Mouse (Mus musculus): ENCODE results near the gene Tbx15.

Gene Tbx15

GRCm38 (mm10) chr3:99245341-99245740 is 5.2 kb downstream of the Tbx15 start:
- CTCF ChIA-PET, result no interaction called here

GRCm38 (mm10) chr3:99246629-99247028 is 6.4 kb downstream of the Tbx15 start:
- CTCF ChIA-PET, result no interaction called here
- POLR2A ChIA-PET, result interaction anchor here in 1 of 4 experiments (1.2 kb wide), 1 partner anchor 16 kb away, joined by 4 read pairs; no protein-coding TSS in a partner anchor

More at GRCm38 (mm10) chr3:99245341-99245740, 5.2 kb downstream of the Tbx15 start:
- POLR2A ChIA-PET, result interaction anchor here in 1 of 4 experiments (1.0 to 7.0 kb wide), 3 partner anchors 8 to 10 kb away, joined by 3 to 44 read pairs (median 5); no protein-coding TSS in a partner anchor

GRCm38 (mm10) chr3:99247586-99247985 is 7.4 kb downstream of the Tbx15 start:
- ChIA-PET CTCF (no interaction called here), POLR2A (interaction anchor here in 1 of 4 experiments (0.6 kb wide), 1 partner anchor 12 kb away, joined by 3 read pairs; no protein-coding TSS in a partner anchor)

- POLR2A ChIA-PET, result interaction anchor here in 1 of 4 experiments (0.6 to 1.4 kb wide), 3 partner anchors 9 to 13 kb away, joined by 3 read pairs; no protein-coding TSS in a partner anchor
Observed at GRCm38 (mm10) chr3:99247996-99248801, 8.0 kb downstream of the Tbx15 start.

GRCm38 (mm10) chr3:99248831-99249550 is 8.8 kb downstream of the Tbx15 start:
- POLR2A ChIA-PET, result interaction anchor here in 1 of 4 experiments (0.9 to 1.4 kb wide), 3 partner anchors 9 to 14 kb away, joined by 3 to 4 read pairs (median 3); no protein-coding TSS in a partner anchor
- CTCF ChIA-PET, result interaction anchor here in 2 of 4 experiments (1.0 to 1.9 kb wide), 5 partner anchors 10 to 39 kb away, joined by 3 to 5 read pairs (median 3); no protein-coding TSS in a partner anchor

More at GRCm38 (mm10) chr3:99247996-99248801, 8.0 kb downstream of the Tbx15 start:
- CTCF ChIA-PET, result interaction anchor here in 2 of 4 experiments (1.0 to 1.9 kb wide), 3 partner anchors 9 to 39 kb away, joined by 3 to 5 read pairs (median 3); no protein-coding TSS in a partner anchor

GRCm38 (mm10) chr3:99249551-99249870 is 9.3 kb downstream of the Tbx15 start:
- CTCF ChIA-PET, result interaction anchor here in 2 of 4 experiments (1.4 to 1.9 kb wide), 3 partner anchors 10 to 15 kb away, joined by 3 to 5 read pairs (median 4); no protein-coding TSS in a partner anchor
- POLR2A ChIA-PET, result interaction anchor here in 2 of 4 experiments (0.6 to 1.4 kb wide), 4 partner anchors 8 to 71 kb away, joined by 3 to 4 read pairs (median 3); no protein-coding TSS in a partner anchor

GRCm38 (mm10) chr3:99249906-99250305 is 9.7 kb downstream of the Tbx15 start:
- ChIA-PET CTCF (interaction anchor here in 2 of 4 experiments (1.4 to 1.9 kb wide), 3 partner anchors 11 to 16 kb away, joined by 3 to 5 read pairs (median 4); no protein-coding TSS in a partner anchor), POLR2A (interaction anchor here in 2 of 4 experiments (0.6 to 0.9 kb wide), 3 partner anchors 11 to 71 kb away, joined by 3 to 4 read pairs (median 4); no protein-coding TSS in a partner anchor)

- POLR2A ChIA-PET, result interaction anchor here in 2 of 4 experiments (1.6 to 5.8 kb wide), 2 partner anchors 10 kb away, joined by 9 to 44 read pairs; partner anchors contain the start of gene Tbx15 (in 1 of the 2)
- CTCF ChIA-PET, result no interaction called here
Observed at GRCm38 (mm10) chr3:99251271-99252165, 11.3 kb downstream of the Tbx15 start.

- POLR2A ChIA-PET, result interaction anchor here in 3 of 4 experiments (0.6 to 5.8 kb wide), 10 partner anchors 10 to 1010 kb away, joined by 3 to 44 read pairs (median 7); partner anchors contain the start of gene Tbx15 (in 2 of the 3)
- CTCF ChIA-PET, result interaction anchor here in 2 of 4 experiments (1.1 to 1.7 kb wide), 4 partner anchors 9 to 19 kb away, joined by 3 to 5 read pairs (median 4); no protein-coding TSS in a partner anchor
Observed at GRCm38 (mm10) chr3:99252461-99253091, 12.4 kb downstream of the Tbx15 start.

GRCm38 (mm10) chr3:99253092-99253488 is 12.9 kb downstream of the Tbx15 start:
- ChIA-PET POLR2A (interaction anchor here (0.5 to 5.8 kb wide), 11 partner anchors 10 to 1010 kb away, joined by 3 to 44 read pairs (median 7); partner anchors contain the start of gene Tbx15 (in 2 of the 4)), CTCF (interaction anchor here in 3 of 4 experiments (0.6 to 2.0 kb wide), 9 partner anchors 9 to 906 kb away, joined by 3 to 8 read pairs (median 4); no protein-coding TSS in a partner anchor)

GRCm38 (mm10) chr3:99253497-99254451 is 13.6 kb downstream of the Tbx15 start:
- ChIA-PET POLR2A (interaction anchor here in 3 of 4 experiments (0.5 to 5.8 kb wide), 11 partner anchors 9 to 462 kb away, joined by 3 to 44 read pairs (median 7); partner anchors contain the start of gene Tbx15 (in 2 of the 3)), CTCF (interaction anchor here in 3 of 4 experiments (0.6 to 2.0 kb wide), 10 partner anchors 8 to 905 kb away, joined by 3 to 8 read pairs (median 4); no protein-coding TSS in a partner anchor)

- ChIA-PET CTCF (interaction anchor here in 2 of 4 experiments (0.9 to 2.0 kb wide), 2 partner anchors 14 to 19 kb away, joined by 3 to 7 read pairs; no protein-coding TSS in a partner anchor), POLR2A (interaction anchor here in 2 of 4 experiments (1.6 to 5.8 kb wide), 4 partner anchors 8 to 19 kb away, joined by 7 to 44 read pairs (median 8); partner anchors contain the start of gene Tbx15 (in 1 of the 2))
Observed at GRCm38 (mm10) chr3:99254559-99255151, 14.5 kb downstream of the Tbx15 start.

- POLR2A ChIA-PET, result interaction anchor here (0.6 to 5.8 kb wide), 6 partner anchors 14 to 1626 kb away, joined by 3 to 44 read pairs (median 4); partner anchors contain the start of gene Tbx15 (in 1 of the 4)
- CTCF ChIA-PET, result interaction anchor here in 1 of 4 experiments (1.4 kb wide), 1 partner anchor 21 kb away, joined by 5 read pairs; no protein-coding TSS in a partner anchor
Observed at GRCm38 (mm10) chr3:99255411-99256365, 15.5 kb downstream of the Tbx15 start.

- POLR2A ChIA-PET, result interaction anchor here in 3 of 4 experiments (0.6 to 5.8 kb wide), 5 partner anchors 15 to 1627 kb away, joined by 4 to 44 read pairs (median 5); partner anchors contain the start of gene Tbx15 (in 1 of the 3)
- CTCF ChIA-PET, result interaction anchor here in 1 of 4 experiments (1.4 kb wide), 1 partner anchor 22 kb away, joined by 5 read pairs; no protein-coding TSS in a partner anchor
Observed at GRCm38 (mm10) chr3:99256366-99256750, 16.2 kb downstream of the Tbx15 start.
